In the genomic region with DNA sequence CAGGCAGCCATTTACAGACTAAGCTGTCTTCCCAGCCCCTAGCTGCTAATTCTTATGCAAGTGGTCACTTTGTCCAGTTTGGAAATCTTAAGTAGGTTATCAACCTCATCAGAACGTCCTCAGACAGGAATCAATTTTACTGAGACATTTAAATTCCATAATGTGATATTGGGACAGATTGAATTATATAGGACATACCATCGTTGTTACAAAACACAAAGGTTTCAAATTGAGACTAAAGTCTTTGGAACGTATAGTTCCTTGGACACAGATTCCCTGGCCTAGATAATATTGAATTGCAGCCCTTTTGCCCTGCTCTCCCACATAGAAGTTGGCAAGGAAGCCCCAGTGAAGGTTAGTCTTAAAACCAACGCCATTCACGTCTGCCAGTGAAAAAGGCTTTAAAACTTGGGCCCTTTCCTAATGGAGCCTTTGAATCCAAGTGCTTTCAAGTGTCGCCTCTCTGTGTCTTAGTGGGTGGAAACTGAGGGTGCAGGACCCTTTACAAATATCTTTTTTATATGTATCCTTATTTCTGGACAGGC, we compare ENCODE assay signal across 11 mouse cellular contexts.
A peak's percentile ranks its signal among the peaks of the same experiment; 100 is the strongest.
DNase-seq lines count a peak whose midpoint lies in the region; ATAC-seq and TF ChIP-seq lines count a peak whose summit lies in the region.
"Had no signal": no experiment of that assay in that cellular context is flagged by ENCODE, and none has a peak within 500 bp of the region (broad histone marks: within the 10 kb centered on the region; RNA-seq: fewer than 3 reads in every experiment).

No protein-coding gene starts in this region.

- no peaks in the 10 kb centered on the region for H3K9me3 ChIP-seq in heart, embryonic 10.5 days
- no peaks in the 10 kb centered on the region for H3K9me3 ChIP-seq in midbrain, embryonic 13.5 days
- H3K9me3 ChIP-seq in midbrain, postnatal 0 days (ENCODE audit: low read length), result no peaks in the 10 kb centered on the region
- H3K9me3 ChIP-seq: liver, embryonic 13.5 days had no signal

- WGBS in heart, embryonic 10.5 days, result 83% methylated on average over 6 of the region's 6 CpGs
- WGBS in midbrain, embryonic 13.5 days, result 63% methylated on average over 6 of the region's 6 CpGs
- WGBS in midbrain, postnatal 0 days, result 73% methylated on average over 6 of the region's 6 CpGs

- TF ChIP-seq CTCF in midbrain, postnatal 0 days (IDR thresholded peaks at IDR 0.05), result no peak

- H3K36me3 ChIP-seq in heart, embryonic 10.5 days, result no peaks in the 10 kb centered on the region
- H3K36me3 ChIP-seq in midbrain, embryonic 13.5 days, result no peaks in the 10 kb centered on the region
- H3K36me3 ChIP-seq in midbrain, postnatal 0 days (ENCODE audit: insufficient read depth, low read length), result no peaks in the 10 kb centered on the region
- H3K36me3 ChIP-seq: liver, embryonic 13.5 days had no signal

- no peak overlapping the region for H3K4me3 ChIP-seq in heart, embryonic 10.5 days
- H3K4me3 ChIP-seq in midbrain, embryonic 13.5 days (replicated peaks), result no peak overlapping the region
- H3K4me3 ChIP-seq in midbrain, postnatal 0 days (ENCODE audit: low read depth, low read length), result no peak overlapping the region
- H3K4me3 ChIP-seq: erythroblast, embryonic 14.5 days; liver, embryonic 13.5 days had no signal

- peaks cover 44% of the 10 kb centered on the region for H3K4me1 ChIP-seq in heart, embryonic 10.5 days
- H3K4me1 ChIP-seq in midbrain, embryonic 13.5 days (replicated peaks), result peaks cover 45% of the 10 kb centered on the region
- H3K4me1 ChIP-seq in midbrain, postnatal 0 days (ENCODE audit: insufficient read depth, low read length), result peaks cover 7% of the 10 kb centered on the region

- no peak overlapping the region for H3K9ac ChIP-seq in midbrain, embryonic 13.5 days (replicated peaks)
- no peak overlapping the region for H3K9ac ChIP-seq in midbrain, postnatal 0 days (replicated peaks; ENCODE audit: low read length, poor library complexity, severe bottlenecking)
- H3K9ac ChIP-seq: forebrain, postnatal 0 days; liver, embryonic 13.5 days had no signal

- ATAC-seq in midbrain, embryonic 13.5 days, result no peak
- no peak for ATAC-seq in midbrain, postnatal 0 days (ENCODE audit: low FRiP score)
- no peak for ATAC-seq in monocyte, adult 5-6 weeks (replicated peaks; ENCODE audit: insufficient number of reproducible peaks, low FRiP score, low TSS enrichment, poor library complexity, severe bottlenecking)
- ATAC-seq: forebrain, postnatal 0 days had no signal

- H3K27ac ChIP-seq in heart, embryonic 10.5 days, result peak overlapping the region; percentile 62; the same call in 1 of the 2 replicates
- peak overlapping the region; percentile 71; the same call in 1 of the 2 replicates for H3K27ac ChIP-seq in midbrain, embryonic 13.5 days
- H3K27ac ChIP-seq in midbrain, postnatal 0 days (ENCODE audit: low read depth, low read length), result no peak overlapping the region
- H3K27ac ChIP-seq: liver, embryonic 13.5 days had no signal

- H3K4me2 ChIP-seq in midbrain, embryonic 13.5 days (replicated peaks), result no peak overlapping the region
- no peak overlapping the region for H3K4me2 ChIP-seq in midbrain, postnatal 0 days (ENCODE audit: low read depth, low read length, poor library complexity, severe bottlenecking)
- H3K4me2 ChIP-seq: liver, embryonic 13.5 days had no signal

- DNase-seq in heart, embryonic 10.5 days (ENCODE audit: low spot score), result no peak
- no peak for DNase-seq in heart, adult 11 months
- DNase-seq in kidney, adult 8-10 months, result peak; percentile 51 to 52
- no peak for DNase-seq in kidney, postnatal 10 days
- DNase-seq in midbrain, postnatal 0 days (ENCODE audit: low spot score), result no peak
- DNase-seq: B cell, adult 2 months; forebrain, postnatal 0 days; liver, embryonic 13.5 days had no signal

- no peaks in the 10 kb centered on the region for H3K27me3 ChIP-seq in heart, embryonic 10.5 days (ENCODE audit: insufficient read depth, poor library complexity, severe bottlenecking)
- H3K27me3 ChIP-seq in midbrain, embryonic 13.5 days, result no peaks in the 10 kb centered on the region
- H3K27me3 ChIP-seq in midbrain, postnatal 0 days (ENCODE audit: insufficient read depth, low read length), result no peaks in the 10 kb centered on the region
- H3K27me3 ChIP-seq: liver, embryonic 13.5 days had no signal

Comparison
In these comparisons a context has a peak if more than half of its experiments do, and no peak if none do; other contexts are left out.
1. DNase-seq: peak in kidney, adult 8-10 months (2 of 2); none in heart, embryonic 10.5 days (single experiment), heart, adult 11 months (single experiment), kidney, postnatal 10 days (single experiment) and midbrain, postnatal 0 days (single experiment).